Mouse (Mus musculus): ENCODE data around the gene Rsbn1l.

GRCm38 (mm10) chr5:20880797-20881775 is 75.1 kb downstream of the Rsbn1l start:
- TF ChIP-seq CTCF (IDR thresholded peaks at IDR 0.05; ENCODE audit: low read depth), result peak; percentile 34; the same call in 1 of the 2 replicates
- no peak for TF ChIP-seq EP300 (IDR thresholded peaks at IDR 0.05; ENCODE audit: low read depth)

All from liver, embryonic 14.5 days (tissue).